Mouse (Mus musculus) spleen, postnatal 4 days (tissue): ENCODE results near the gene Pitpnm2.

Source experiments
- DNase-seq, 2 experiments: peaks; one replicate each; pipeline ENCODE4 v3.0.0; 2022; ENCODE audit warnings: low spot score in 2 of 2

The Pitpnm2 gene

GRCm38 (mm10) chr5:124247986-124248626 is 1.5 kb downstream of the Pitpnm2 start:
- no peak for DNase-seq

- no peak for DNase-seq
Observed at GRCm38 (mm10) chr5:124247296-124247695, 2.3 kb downstream of the Pitpnm2 start.

GRCm38 (mm10) chr5:124244885-124245284 is 4.7 kb downstream of the Pitpnm2 start:
- DNase-seq, result no peak

- DNase-seq, result no peak
Observed at GRCm38 (mm10) chr5:124244449-124244848, 5.1 kb downstream of the Pitpnm2 start.

GRCm38 (mm10) chr5:124243236-124243901 is 6.2 kb downstream of the Pitpnm2 start:
- no peak for DNase-seq

GRCm38 (mm10) chr5:124241686-124242444 is 7.7 kb downstream of the Pitpnm2 start:
- DNase-seq, result no peak

- DNase-seq, result no peak
Observed at GRCm38 (mm10) chr5:124240841-124241685, 8.5 kb downstream of the Pitpnm2 start.

GRCm38 (mm10) chr5:124236180-124236579 is 13.4 kb downstream of the Pitpnm2 start:
- DNase-seq, result no peak

- DNase-seq, result no peak
Observed at GRCm38 (mm10) chr5:124234778-124235177, 14.8 kb downstream of the Pitpnm2 start.

- no peak for DNase-seq
Observed at GRCm38 (mm10) chr5:124233874-124234661, 15.5 kb downstream of the Pitpnm2 start.

- no peak for DNase-seq
Observed at GRCm38 (mm10) chr5:124233144-124233465, 16.5 kb downstream of the Pitpnm2 start.

- DNase-seq, result no peak
Observed at GRCm38 (mm10) chr5:124232360-124233143, 17.0 kb downstream of the Pitpnm2 start.

- no peak for DNase-seq
Observed at GRCm38 (mm10) chr5:124230461-124230860, 19.1 kb downstream of the Pitpnm2 start.

GRCm38 (mm10) chr5:124227193-124227592 is 22.4 kb downstream of the Pitpnm2 start:
- DNase-seq, result no peak

- DNase-seq, result no peak
Observed at GRCm38 (mm10) chr5:124226494-124226893, 23.1 kb downstream of the Pitpnm2 start.

GRCm38 (mm10) chr5:124225891-124226290 is 23.7 kb downstream of the Pitpnm2 start:
- DNase-seq, result peak in 1 of 2 experiments; percentile 43

GRCm38 (mm10) chr5:124224321-124225092 is 25.1 kb downstream of the Pitpnm2 start:
- no peak for DNase-seq

GRCm38 (mm10) chr5:124223574-124223973 is 26.0 kb downstream of the Pitpnm2 start:
- no peak for DNase-seq

GRCm38 (mm10) chr5:124222696-124223095 is 26.9 kb downstream of the Pitpnm2 start:
- DNase-seq, result no peak

GRCm38 (mm10) chr5:124221736-124222040 is 27.9 kb downstream of the Pitpnm2 start:
- no peak for DNase-seq
